Mouse (Mus musculus): ENCODE results near the gene Tmem192. TPM values are rescaled to one million over a fixed set of nuclear protein-coding genes. Genes with fewer than 3 reads are reported as not detected.
A peak's percentile ranks its signal among the peaks of the same experiment; 100 is the strongest.

Tmem192 gene
- polyA plus RNA-seq, 1 experiment from 2014 or later = 20.0 TPM

DNA sequence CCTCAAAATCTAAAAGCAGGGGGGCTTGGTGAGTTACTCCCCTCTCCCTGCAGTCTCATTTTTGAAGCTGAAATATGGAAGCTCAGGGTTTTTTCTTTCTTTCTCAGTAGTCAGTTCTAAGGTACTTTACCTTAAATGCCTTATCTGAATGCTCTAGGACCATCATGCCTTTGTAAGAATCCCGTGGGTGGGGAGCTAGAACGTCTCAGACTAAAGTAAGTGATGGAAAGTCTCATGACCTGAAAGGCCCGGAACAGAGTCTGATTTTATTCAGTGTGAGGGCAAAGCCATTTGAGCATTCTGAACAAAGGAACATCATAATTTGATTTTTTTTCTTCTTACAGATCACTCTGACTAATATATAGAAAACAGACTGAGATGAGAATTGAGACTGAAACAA is 12.0 kb upstream of the Tmem192 start:
- Histone ChIP-seq H3K4me3 (no peak overlapping the region), H3K36me3 (no peaks in the 10 kb centered on the region), H3K9me3 (no peaks in the 10 kb centered on the region), H3K9ac (no peak overlapping the region), H3K27ac (no peak overlapping the region), H3K27me3 (replicated peaks) (no peaks in the 10 kb centered on the region), H3K4me1 (no peaks in the 10 kb centered on the region), H3K4me2 (replicated peaks) (no peak overlapping the region)
- 76% methylated on average over 3 of the region's 3 CpGs for WGBS
- ATAC-seq (ENCODE audit: low FRiP score, low read depth) = no peak

DNA sequence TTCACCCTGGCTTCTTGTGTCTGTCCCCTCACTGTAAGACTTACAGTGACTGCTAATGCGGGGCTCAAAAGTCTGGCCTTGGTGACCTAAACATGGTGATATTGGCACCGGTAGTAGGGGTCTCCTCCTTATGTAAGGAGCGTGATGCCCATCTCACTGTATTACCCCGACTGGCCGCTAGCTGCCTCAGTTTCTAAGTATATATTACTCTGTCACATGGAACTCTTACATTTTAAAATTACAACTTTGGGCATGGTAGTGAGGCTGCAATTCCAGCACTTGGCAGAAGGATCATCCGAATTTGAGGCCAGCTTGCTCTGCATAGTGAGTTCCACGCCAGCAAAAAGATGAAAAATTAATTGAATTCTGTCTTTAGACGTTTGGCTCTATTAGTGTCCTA is 6.0 kb upstream of the Tmem192 start:
- Histone ChIP-seq H3K4me2 (replicated peaks) (no peak overlapping the region), H3K9ac (no peak overlapping the region), H3K27ac (no peak overlapping the region), H3K9me3 (no peaks in the 10 kb centered on the region), H3K4me3 (no peak overlapping the region), H3K27me3 (replicated peaks) (no peaks in the 10 kb centered on the region; the same call in 1 of the 2 replicates), H3K36me3 (no peaks in the 10 kb centered on the region), H3K4me1 (no peaks in the 10 kb centered on the region)
- 82% methylated on average over 8 of the region's 8 CpGs for WGBS
- 0 out of 2 replicates have a peak, but pooled peaks have one; percentile 19 for ATAC-seq (ENCODE audit: low FRiP score, low read depth)

DNA sequence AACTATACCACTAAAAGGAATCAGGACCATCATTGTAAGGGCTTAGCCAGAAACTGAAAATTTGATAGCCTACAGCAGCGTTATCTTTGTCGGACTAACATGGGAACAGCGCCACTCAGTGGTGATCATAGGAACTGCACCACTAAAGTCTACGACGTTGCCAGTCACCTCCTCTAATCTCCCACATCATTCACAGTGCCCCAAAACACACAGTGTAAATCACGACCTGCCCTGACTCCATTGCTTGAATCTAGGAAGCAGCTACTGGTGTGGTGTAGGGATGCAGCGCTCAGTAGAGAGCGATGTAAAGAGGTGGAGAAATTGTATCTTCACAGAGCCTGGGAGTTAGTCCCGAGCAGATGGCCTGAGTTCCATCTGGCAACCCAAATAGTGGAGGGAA is 5.5 kb upstream of the Tmem192 start:
- Histone ChIP-seq H3K4me2 (replicated peaks) (no peak overlapping the region), H3K4me1 (no peaks in the 10 kb centered on the region), H3K9me3 (no peaks in the 10 kb centered on the region), H3K9ac (no peak overlapping the region), H3K4me3 (no peak overlapping the region), H3K27me3 (replicated peaks) (no peaks in the 10 kb centered on the region; the same call in 1 of the 2 replicates), H3K27ac (no peak overlapping the region), H3K36me3 (no peaks in the 10 kb centered on the region)
- WGBS = 18% methylated on average over 9 of the region's 9 CpGs
- ATAC-seq (ENCODE audit: low FRiP score, low read depth) = peak; percentile 42; the same call in 1 of the 2 replicates

DNA sequence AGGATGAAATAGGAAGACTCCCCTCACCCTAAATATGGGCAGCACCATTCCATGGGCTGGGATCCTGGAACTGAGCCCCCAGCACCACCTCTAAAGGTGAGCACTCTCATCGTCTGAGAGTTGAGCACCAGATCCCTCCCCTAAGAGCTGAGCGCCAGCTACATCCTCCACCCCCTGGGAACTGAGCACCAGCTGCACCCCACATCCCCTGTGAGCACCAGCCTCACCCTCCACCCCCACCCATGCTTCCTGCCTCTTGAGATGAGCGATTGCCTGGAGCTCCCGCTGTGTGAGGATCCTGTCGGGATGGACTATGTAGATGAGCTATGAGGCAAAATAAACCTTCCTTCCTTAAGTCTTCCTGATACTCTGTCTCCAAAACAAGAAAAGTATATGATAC is 4.0 kb upstream of the Tmem192 start:
- 22% methylated on average over 5 of the region's 5 CpGs for WGBS
- 0 out of 2 replicates have a peak overlapping the region, but pooled peaks have one; percentile 9 for H3K4me2 ChIP-seq (replicated peaks)
- no peak overlapping the region for H3K9ac ChIP-seq
- no peak overlapping the region for H3K27ac ChIP-seq
- no peaks in the 10 kb centered on the region for H3K36me3 ChIP-seq
- no peaks in the 10 kb centered on the region for H3K4me1 ChIP-seq
- no peaks in the 10 kb centered on the region; the same call in 1 of the 2 replicates for H3K27me3 ChIP-seq (replicated peaks)
- H3K4me3 ChIP-seq = no peak overlapping the region
- no peak for ATAC-seq (ENCODE audit: low FRiP score, low read depth)
- H3K9me3 ChIP-seq = no peaks in the 10 kb centered on the region

DNA sequence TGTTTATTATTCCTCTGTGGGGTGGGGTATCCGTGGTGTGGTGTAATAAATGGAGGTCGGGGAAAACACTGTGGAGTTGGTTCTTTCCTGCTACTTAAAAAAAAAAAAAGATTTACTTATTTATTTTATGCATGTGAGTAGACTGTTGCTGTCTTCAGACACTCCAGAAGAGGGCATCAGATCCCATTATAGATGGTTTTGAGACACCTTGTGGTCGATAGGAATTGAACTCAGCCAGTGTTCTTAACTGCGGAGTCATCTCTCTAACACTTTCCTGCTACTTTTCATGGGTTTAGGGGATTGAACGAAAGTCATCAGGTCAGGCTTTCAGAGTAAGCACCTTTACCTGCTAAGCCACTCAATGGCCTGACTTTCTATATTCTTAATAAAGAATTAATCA is 2.2 kb upstream of the Tmem192 start:
- H3K36me3 ChIP-seq = no peaks in the 10 kb centered on the region
- no peak overlapping the region for H3K4me3 ChIP-seq
- no peaks in the 10 kb centered on the region for H3K4me1 ChIP-seq
- no peaks in the 10 kb centered on the region for H3K9me3 ChIP-seq
- no peak for ATAC-seq (ENCODE audit: low FRiP score, low read depth)
- 25% methylated on average over 5 of the region's 5 CpGs for WGBS
- no peak overlapping the region for H3K4me2 ChIP-seq (replicated peaks)
- H3K27ac ChIP-seq = no peak overlapping the region
- no peak overlapping the region for H3K9ac ChIP-seq
- H3K27me3 ChIP-seq (replicated peaks) = no peaks in the 10 kb centered on the region; the same call in 1 of the 2 replicates

DNA sequence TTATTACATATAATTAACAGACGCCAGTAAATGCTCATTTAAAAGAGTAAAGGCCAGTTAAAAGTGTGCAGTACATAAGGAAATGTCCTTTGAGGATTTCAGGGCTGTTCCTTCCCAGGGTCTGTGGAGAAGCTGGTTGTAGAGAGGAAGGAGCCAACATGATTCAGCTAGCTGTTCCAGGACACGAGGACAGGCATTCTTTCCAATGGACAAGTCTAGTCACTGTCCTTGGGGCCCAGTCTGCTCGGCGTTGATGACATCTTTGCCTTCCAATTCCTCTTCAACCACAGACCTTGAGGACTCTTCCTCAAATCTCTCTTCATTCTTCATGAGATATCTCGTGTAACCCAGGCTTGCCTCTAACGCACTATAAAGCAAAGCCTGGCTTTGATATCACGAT is 1.4 kb upstream of the Tmem192 start:
- Histone ChIP-seq H3K4me2 (replicated peaks) (no peak overlapping the region), H3K4me1 (no peaks in the 10 kb centered on the region), H3K27me3 (replicated peaks) (no peaks in the 10 kb centered on the region; the same call in 1 of the 2 replicates), H3K9ac (no peak overlapping the region), H3K36me3 (no peaks in the 10 kb centered on the region), H3K27ac (no peak overlapping the region), H3K4me3 (no peak overlapping the region), H3K9me3 (no peaks in the 10 kb centered on the region)
- ATAC-seq (ENCODE audit: low FRiP score, low read depth) = no peak
- 84% methylated on average over 7 of the region's 7 CpGs for WGBS

DNA sequence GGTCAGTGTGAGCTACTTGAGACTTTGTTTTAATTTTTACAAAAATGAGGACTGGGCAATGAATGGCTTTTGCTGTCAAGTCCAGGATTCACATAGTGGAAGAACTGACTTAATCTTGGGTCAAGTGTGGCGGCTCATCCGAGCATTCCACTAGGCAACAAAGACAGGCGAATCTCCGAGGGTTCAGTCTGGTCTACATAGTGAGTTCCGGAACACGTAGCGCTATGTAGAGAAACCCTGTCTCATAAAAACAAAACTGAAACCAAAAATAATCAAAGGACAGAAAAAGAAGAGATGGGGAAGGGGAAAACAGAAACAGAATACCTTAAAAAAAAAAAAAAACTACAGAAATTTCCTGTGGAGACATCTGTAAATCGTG is 555 bp upstream of the Tmem192 start:
- ATAC-seq (ENCODE audit: low FRiP score, low read depth) = no peak
- Histone ChIP-seq H3K4me3 (no peak overlapping the region), H3K27me3 (replicated peaks) (no peaks in the 10 kb centered on the region; the same call in 1 of the 2 replicates), H3K4me2 (replicated peaks) (no peak overlapping the region), H3K4me1 (no peaks in the 10 kb centered on the region), H3K27ac (no peak overlapping the region), H3K9ac (no peak overlapping the region), H3K36me3 (no peaks in the 10 kb centered on the region), H3K9me3 (no peaks in the 10 kb centered on the region)
- WGBS = 63% methylated on average over 8 of the region's 8 CpGs

DNA sequence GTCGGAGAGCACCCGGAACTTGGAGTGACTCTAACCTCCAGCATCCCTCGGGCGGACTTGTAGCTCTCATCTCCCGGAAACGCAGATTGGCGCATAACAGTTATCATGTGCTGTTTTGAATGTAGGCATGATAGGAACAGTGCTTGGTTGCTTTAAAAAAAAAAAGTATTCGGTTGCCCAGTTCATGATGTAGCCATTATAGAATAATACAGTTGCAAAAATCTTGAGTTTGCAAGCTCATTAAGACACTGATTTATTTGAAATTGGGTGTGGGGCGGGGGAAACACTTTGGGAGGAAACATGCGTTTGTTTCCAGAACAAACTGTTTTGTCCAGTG is 681 bp downstream of the Tmem192 start:
- no peaks in the 10 kb centered on the region for H3K4me1 ChIP-seq
- peak overlapping the region; percentile 67 for H3K9ac ChIP-seq
- ATAC-seq (ENCODE audit: low FRiP score, low read depth) = no peak
- no peaks in the 10 kb centered on the region for H3K36me3 ChIP-seq
- no peaks in the 10 kb centered on the region; the same call in 1 of the 2 replicates for H3K27me3 ChIP-seq (replicated peaks)
- no peaks in the 10 kb centered on the region for H3K9me3 ChIP-seq
- peak overlapping the region; percentile 77 for H3K4me3 ChIP-seq
- H3K27ac ChIP-seq = 0 out of 2 replicates have a peak overlapping the region, but pooled peaks have one; percentile 4
- 11% methylated on average over 10 of the region's 10 CpGs for WGBS
- H3K4me2 ChIP-seq (replicated peaks) = peak overlapping the region; percentile 69

DNA sequence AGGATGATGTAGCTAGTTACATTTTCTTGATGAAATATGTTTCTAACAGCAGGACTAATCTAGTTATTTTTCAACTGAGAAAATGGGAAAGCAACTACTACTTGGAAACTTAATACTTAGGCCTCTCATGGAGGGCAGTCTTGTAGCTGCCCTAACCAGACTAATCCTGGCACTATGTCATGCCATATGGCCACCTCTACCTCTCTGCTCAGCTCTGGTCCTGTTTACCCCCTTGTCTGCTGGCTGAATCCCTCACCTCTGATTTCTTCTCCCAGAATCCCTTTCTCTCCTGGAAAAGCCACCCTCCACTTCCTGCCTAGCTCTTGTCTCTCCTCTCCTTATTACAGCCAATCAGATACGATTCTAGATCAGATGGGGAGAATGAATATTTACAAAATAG is 1.4 kb downstream of the Tmem192 start:
- no peak overlapping the region for H3K4me2 ChIP-seq (replicated peaks)
- H3K9ac ChIP-seq = no peak overlapping the region
- no peaks in the 10 kb centered on the region for H3K9me3 ChIP-seq
- no peaks in the 10 kb centered on the region for H3K4me1 ChIP-seq
- H3K36me3 ChIP-seq = no peaks in the 10 kb centered on the region
- ATAC-seq (ENCODE audit: low FRiP score, low read depth) = no peak
- H3K4me3 ChIP-seq = no peak overlapping the region
- WGBS = 90% methylated on average over 1 of the region's 1 CpGs
- H3K27me3 ChIP-seq (replicated peaks) = no peaks in the 10 kb centered on the region; the same call in 1 of the 2 replicates
- no peak overlapping the region for H3K27ac ChIP-seq

DNA sequence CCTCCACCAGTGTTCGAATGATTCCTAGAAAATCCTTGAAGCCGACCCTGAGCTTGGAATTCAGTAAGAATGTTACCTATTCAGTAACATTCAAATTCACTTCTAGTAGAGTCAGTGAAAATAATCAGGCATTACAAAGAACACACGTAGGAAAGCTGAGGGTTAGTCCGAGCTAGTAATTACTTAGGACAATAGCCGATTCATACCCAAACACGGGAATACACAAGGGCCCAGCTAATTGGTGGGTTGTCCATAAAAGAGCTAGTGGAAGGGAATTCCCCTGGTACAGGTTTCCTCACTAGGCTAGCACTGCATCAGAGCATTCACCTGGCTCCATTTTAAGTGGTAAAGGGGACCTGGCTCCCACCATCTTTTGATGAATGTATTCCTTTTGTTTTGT is 5.1 kb downstream of the Tmem192 start:
- Histone ChIP-seq H3K27ac (no peak overlapping the region), H3K36me3 (no peaks in the 10 kb centered on the region), H3K9me3 (no peaks in the 10 kb centered on the region), H3K4me2 (replicated peaks) (no peak overlapping the region), H3K27me3 (replicated peaks) (no peaks in the 10 kb centered on the region), H3K4me3 (no peak overlapping the region), H3K4me1 (no peaks in the 10 kb centered on the region), H3K9ac (no peak overlapping the region)
- no peak for ATAC-seq (ENCODE audit: low FRiP score, low read depth)
- WGBS = 87% methylated on average over 6 of the region's 6 CpGs

DNA sequence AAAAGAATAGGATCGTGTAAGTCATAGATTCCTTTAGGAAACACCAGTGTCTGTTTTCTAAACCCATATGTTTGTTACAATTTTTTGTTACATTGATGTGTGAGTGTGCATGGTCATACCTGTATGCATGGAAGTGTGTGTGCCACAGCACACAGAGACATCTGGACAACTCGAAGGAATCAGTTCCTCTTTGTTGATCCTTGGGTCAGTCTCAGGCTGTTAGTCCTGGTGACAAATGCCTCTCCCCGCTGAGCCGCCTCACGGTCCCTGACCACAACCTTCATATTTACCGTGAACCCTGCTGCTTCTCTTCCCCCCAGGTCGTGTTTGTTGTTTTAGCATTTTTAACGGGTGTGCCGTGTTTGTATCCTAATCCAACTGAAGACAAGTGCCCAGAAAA is 12.0 kb downstream of the Tmem192 start:
- H3K4me2 ChIP-seq (replicated peaks) = no peak overlapping the region
- peaks cover 7% of the 10 kb centered on the region; the same call in 1 of the 2 replicates for H3K36me3 ChIP-seq
- no peak for ATAC-seq (ENCODE audit: low FRiP score, low read depth)
- H3K9ac ChIP-seq = no peak overlapping the region
- no peaks in the 10 kb centered on the region for H3K27me3 ChIP-seq (replicated peaks)
- H3K4me1 ChIP-seq = no peaks in the 10 kb centered on the region
- no peaks in the 10 kb centered on the region for H3K9me3 ChIP-seq
- WGBS = 80% methylated on average over 9 of the region's 9 CpGs
- no peak overlapping the region for H3K4me3 ChIP-seq
- no peak overlapping the region for H3K27ac ChIP-seq

DNA sequence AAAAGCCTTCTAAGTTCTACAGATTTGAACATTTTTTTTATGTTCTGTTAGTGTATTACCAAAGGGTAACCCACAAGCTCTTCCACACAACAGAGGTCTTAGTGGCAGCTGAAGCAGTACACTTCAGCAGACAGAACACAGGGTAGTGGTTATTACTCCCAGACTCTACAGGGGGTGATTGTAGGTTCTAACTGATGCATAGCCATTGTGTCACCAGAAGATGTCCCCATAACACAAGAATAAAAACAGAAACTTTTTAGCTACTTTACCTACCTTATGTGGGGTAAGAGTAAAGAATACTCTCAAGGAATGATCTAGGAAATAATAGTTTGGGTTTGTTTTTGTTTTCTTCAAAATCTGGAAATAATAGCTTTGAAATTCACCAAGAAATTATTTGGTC is 15.9 kb downstream of the Tmem192 start:
- no peak for ATAC-seq (ENCODE audit: low FRiP score, low read depth)
- Histone ChIP-seq H3K27ac (no peak overlapping the region), H3K9ac (no peak overlapping the region), H3K4me2 (replicated peaks) (no peak overlapping the region), H3K36me3 (peaks cover 9% of the 10 kb centered on the region), H3K4me1 (no peaks in the 10 kb centered on the region), H3K4me3 (no peak overlapping the region), H3K9me3 (no peaks in the 10 kb centered on the region), H3K27me3 (replicated peaks) (no peaks in the 10 kb centered on the region)

DNA sequence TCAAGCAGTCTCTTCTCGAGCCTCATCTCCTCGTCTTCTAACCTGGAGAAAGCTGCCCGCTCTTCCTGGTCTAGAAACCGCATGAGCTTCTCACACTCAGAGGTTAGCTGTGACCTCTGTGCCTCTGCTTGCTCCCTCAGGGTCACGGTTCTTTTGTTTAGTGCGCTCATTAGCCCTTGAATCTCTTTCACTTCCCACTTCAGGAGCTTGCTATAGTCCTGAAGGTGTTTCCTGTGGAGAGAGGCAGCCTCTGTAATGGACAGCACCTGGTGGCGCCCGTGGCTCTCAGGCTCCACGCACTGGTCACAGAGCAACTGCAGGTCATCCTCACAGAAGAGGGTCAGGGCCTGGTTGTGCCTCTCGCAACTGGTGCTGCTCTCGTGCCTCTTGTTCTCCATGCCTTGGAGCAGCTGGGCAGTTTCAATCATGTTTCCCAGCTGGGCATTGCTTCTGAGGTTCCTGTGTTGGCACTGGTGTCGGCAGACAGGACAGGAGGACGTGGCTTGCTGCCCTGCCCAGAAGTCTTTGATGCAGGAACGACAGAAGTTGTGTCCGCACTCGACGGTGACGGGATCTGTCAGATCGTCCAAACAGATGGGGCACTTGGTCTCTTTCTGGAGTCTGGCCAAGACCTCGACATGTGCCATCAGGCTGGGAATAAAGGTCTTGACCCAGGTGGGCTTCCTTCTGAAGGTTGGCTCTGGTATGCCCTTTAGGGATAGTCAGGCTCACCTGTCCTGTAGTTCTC is 36.3 kb downstream of the Tmem192 start:
- WGBS = 79% methylated on average over 20 of the region's 20 CpGs

More for the DNA sequence above, 36.3 kb downstream of the Tmem192 start:
- no peak overlapping the region for H3K9ac ChIP-seq
- no peak for ATAC-seq (ENCODE audit: low FRiP score, low read depth)
- H3K36me3 ChIP-seq = no peaks in the 10 kb centered on the region
- H3K4me1 ChIP-seq = no peaks in the 10 kb centered on the region
- H3K4me3 ChIP-seq = no peak overlapping the region
- no peak overlapping the region for H3K4me2 ChIP-seq (replicated peaks)
- no peaks in the 10 kb centered on the region for H3K9me3 ChIP-seq
- no peak overlapping the region for H3K27ac ChIP-seq
- H3K27me3 ChIP-seq (replicated peaks) = no peaks in the 10 kb centered on the region

Measured in neural tube, embryonic 12.5 days (tissue).